Mouse (Mus musculus) liver, postnatal 0 days (tissue): Measurements from ENCODE around the gene Bscl2. TPM values are rescaled to one million over a fixed set of nuclear protein-coding genes. Genes with fewer than 3 reads are reported as not detected.
A peak's percentile ranks its signal among the peaks of the same experiment; 100 is the strongest.

Experiments used
- ATAC-seq: fragments of 200-750 bp; cut with Nextera tagmentation; 2 replicates; pipeline ENCODE4 v1.8.0; 2017; ENCODE audit warnings: mild to moderate bottlenecking, moderate library complexity
- DNase-seq: peaks from one replicate; pipeline ENCODE4 v3.0.0-alpha.2; 2016
- H3K27ac ChIP-seq: fragments of 300-500 bp; sonication (generic); 2 replicates; pipeline ENCODE4 v1.5.1; 2014; ENCODE audit warnings: antibody characterized with exemption, moderate library complexity, mild to moderate bottlenecking, low read depth
- H3K27me3 ChIP-seq: fragments of 300-500 bp; sonication (generic); 2 replicates; pipeline ENCODE4 v1.6.1; 2014; ENCODE audit warnings: low read length, control low read depth, mixed read lengths; ENCODE audit not compliant: insufficient read depth
- H3K36me3 ChIP-seq: fragments of 300-500 bp; sonication (generic); replicated peaks from 2 replicates; pipeline ENCODE4 v1.6.1; 2014; ENCODE audit warnings: mild to moderate bottlenecking, control low read depth, low read length, moderate library complexity, mixed read lengths; ENCODE audit not compliant: insufficient read depth
- H3K4me1 ChIP-seq: fragments of 300-500 bp; sonication (generic); 2 replicates; pipeline ENCODE4 v1.6.1; 2014; ENCODE audit warnings: antibody characterized with exemption, mild to moderate bottlenecking, control low read depth; ENCODE audit not compliant: insufficient read depth
- H3K4me2 ChIP-seq: fragments of 300-500 bp; sonication (generic); 2 replicates; pipeline ENCODE4 v1.6.1; 2014; ENCODE audit warnings: low read depth, mild to moderate bottlenecking, low read length, moderate library complexity, mixed read lengths
- H3K4me3 ChIP-seq: fragments of 300-500 bp; sonication (generic); 2 replicates; pipeline ENCODE4 v1.5.1; 2014; ENCODE audit warnings: low read depth, low read length
- H3K9ac ChIP-seq: fragments of 300-500 bp; sonication (generic); replicated peaks from 2 replicates; pipeline ENCODE4 v1.6.1; 2014; ENCODE audit warnings: mild to moderate bottlenecking, moderate library complexity
- H3K9me3 ChIP-seq: fragments of 300-500 bp; sonication (generic); 2 replicates; pipeline ENCODE4 v1.6.1; 2016; ENCODE audit warnings: mild to moderate bottlenecking, control low read depth, low read length, mixed read lengths
- CTCF ChIP-seq: sonication (generic); IDR thresholded peaks from 2 replicates; pipeline ENCODE4 v1.5.1; 2016; ENCODE audit warnings: antibody characterized with exemption, low read depth
- EP300 ChIP-seq: IDR thresholded peaks from 2 replicates; pipeline ENCODE4 v1.6.1; 2016; ENCODE audit warnings: antibody characterized with exemption, low read depth, mild to moderate bottlenecking
- WGBS: fragments of 180-500 bp; shearing (Covaris S2); extraction: QIAGEN DNeasy Blood & Tissue Kit; methylation state at CpG from one replicate; pipeline ENCODE4 v1.1.7; 2014; ENCODE audit not compliant: insufficient replicate concordance; 5-methylcytosine and 5-hydroxymethylcytosine counted together
- polyA plus RNA-seq: library from polyadenylated mRNA; unstranded; fragments of >200 nt; fragmentation: Nextera tagmentation; extraction: Ambion mirVana; gene quantifications from 2 replicates; pipeline ENCODE4 v1.2.1, GENCODE M21; 2015

The Bscl2 gene
- polyA plus RNA-seq, 1 experiment from 2014 or later, result 32.7 TPM

GRCm38 (mm10) chr19:8844371-8845129, 7.3 kb downstream of the Bscl2 start:
- ATAC-seq (peak; percentile 22), DNase-seq (peak; percentile 83)
- Histone ChIP-seq H3K9ac (no peak overlapping the region), H3K27ac (no peak overlapping the region), H3K27me3 (no peaks in the 10 kb centered on the region), H3K36me3 (peaks cover 24% of the 10 kb centered on the region), H3K4me1 (peaks cover 15% of the 10 kb centered on the region), H3K4me3 (no peak overlapping the region), H3K9me3 (no peaks in the 10 kb centered on the region), H3K4me2 (no peak overlapping the region)
- TF ChIP-seq EP300, result no peak
- peak; percentile 82 for TF ChIP-seq CTCF
- 55% methylated on average over 5 of the region's 5 CpGs for WGBS

- H3K27ac ChIP-seq, result no peak overlapping the region
- ATAC-seq, result no peak
- H3K4me3 ChIP-seq, result no peak overlapping the region
- H3K9me3 ChIP-seq, result no peaks in the 10 kb centered on the region
- H3K4me1 ChIP-seq, result no peaks in the 10 kb centered on the region
- DNase-seq, result no peak
- peaks cover 20% of the 10 kb centered on the region for H3K36me3 ChIP-seq
- no peak overlapping the region for H3K4me2 ChIP-seq
- H3K27me3 ChIP-seq, result no peaks in the 10 kb centered on the region
- no peak overlapping the region for H3K9ac ChIP-seq
- no peak for TF ChIP-seq EP300
- no peak for TF ChIP-seq CTCF
- WGBS, result 81% methylated on average over 5 of the region's 5 CpGs
These were observed 11.1 kb downstream of the Bscl2 start for GRCm38 (mm10) chr19:8848356-8848755.

- Histone ChIP-seq H3K27me3 (no peaks in the 10 kb centered on the region), H3K9ac (no peak within 1 kb of the TSS), H3K36me3 (peaks cover 20% of the 10 kb centered on the region), H3K4me3 (no peak within 1 kb of the TSS), H3K27ac (no peak within 1 kb of the TSS), H3K4me1 (no peaks in the 10 kb centered on the region), H3K9me3 (no peaks in the 10 kb centered on the region), H3K4me2 (no peak within 1 kb of the TSS)
- TF ChIP-seq EP300 (no peak), CTCF (no peak)
- DNase-seq, result no peak
- ATAC-seq, result peak; percentile 35; the same call in 1 of the 2 replicates
- WGBS, result 40% methylated on average over 7 of the region's 7 CpGs
These were observed 13.2 kb downstream of the Bscl2 start, which contains the start of gene Lrrn4cl for GRCm38 (mm10) chr19:8850402-8850901. Gene Lrrn4cl (plus strand): TSS chr19:8850768.

GRCm38 (mm10) chr19:8851639-8852038, 14.4 kb downstream of the Bscl2 start:
- Histone ChIP-seq H3K4me2 (no peak overlapping the region), H3K36me3 (peaks cover 13% of the 10 kb centered on the region)
- 54% methylated on average over 7 of the region's 7 CpGs for WGBS

GRCm38 (mm10) chr19:8852236-8852928, 15.1 kb downstream of the Bscl2 start:
- no peak for ATAC-seq
- WGBS, result 62% methylated on average over 10 of the region's 10 CpGs
- Histone ChIP-seq H3K9ac (no peak overlapping the region), H3K27me3 (no peaks in the 10 kb centered on the region), H3K36me3 (peaks cover 5% of the 10 kb centered on the region), H3K27ac (no peak overlapping the region), H3K4me2 (no peak overlapping the region), H3K4me1 (no peaks in the 10 kb centered on the region), H3K4me3 (no peak overlapping the region), H3K9me3 (no peaks in the 10 kb centered on the region)
- TF ChIP-seq EP300, result no peak
- TF ChIP-seq CTCF, result no peak
- DNase-seq, result no peak

More at GRCm38 (mm10) chr19:8851639-8852038, 14.4 kb downstream of the Bscl2 start:
- DNase-seq (no peak), ATAC-seq (no peak)
- H3K27me3 ChIP-seq, result no peaks in the 10 kb centered on the region
- TF ChIP-seq CTCF (no peak), EP300 (no peak)
- no peak overlapping the region for H3K4me3 ChIP-seq
- no peaks in the 10 kb centered on the region for H3K9me3 ChIP-seq
- H3K4me1 ChIP-seq, result no peaks in the 10 kb centered on the region
- no peak overlapping the region for H3K9ac ChIP-seq
- no peak overlapping the region for H3K27ac ChIP-seq

GRCm38 (mm10) chr19:8853117-8853516, 15.8 kb downstream of the Bscl2 start:
- Histone ChIP-seq H3K4me3 (no peak overlapping the region), H3K9ac (no peak overlapping the region), H3K27ac (no peak overlapping the region), H3K27me3 (no peaks in the 10 kb centered on the region), H3K4me1 (no peaks in the 10 kb centered on the region), H3K9me3 (no peaks in the 10 kb centered on the region), H3K36me3 (no peaks in the 10 kb centered on the region; the same call in 1 of the 2 replicates), H3K4me2 (no peak overlapping the region)
- ATAC-seq (no peak), DNase-seq (no peak)
- 73% methylated on average over 3 of the region's 3 CpGs for WGBS
- TF ChIP-seq CTCF, result no peak
- no peak for TF ChIP-seq EP300
